ENCODE assay signal across 8 mouse cellular contexts in the genomic region with DNA sequence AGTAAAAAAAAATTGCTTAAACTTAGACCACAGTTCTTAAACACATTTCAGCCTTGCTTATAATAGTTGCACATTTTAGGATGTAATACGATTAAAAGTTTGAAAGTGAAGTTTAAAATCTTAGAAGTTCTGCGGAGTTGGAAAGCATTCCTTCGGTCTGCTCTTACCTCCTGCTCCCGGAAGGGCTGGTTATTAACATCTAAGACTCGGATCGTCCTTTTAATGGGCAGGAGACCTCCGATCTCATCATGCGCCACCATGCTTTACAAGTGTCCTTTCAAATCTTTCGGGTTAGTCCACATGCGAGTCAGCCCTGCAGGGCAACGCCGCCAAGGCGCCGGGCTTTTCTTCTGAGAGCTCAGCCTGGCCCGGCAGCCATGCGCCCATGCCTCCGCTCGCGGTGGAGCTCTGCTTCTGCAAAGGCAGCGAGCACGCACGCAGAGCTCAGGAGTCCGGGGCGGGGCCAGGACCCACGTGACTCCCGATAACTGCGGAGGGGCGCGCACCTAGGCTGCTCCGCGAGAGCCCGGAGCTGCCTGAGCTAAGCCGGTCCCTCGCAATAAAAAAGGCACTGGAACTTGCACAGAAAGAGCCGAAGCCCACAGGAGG. TPM values are rescaled to one million over a fixed set of nuclear protein-coding genes. Genes with fewer than 3 reads are reported as not detected.
DNase-seq lines count a peak whose midpoint lies in the region; ATAC-seq and TF ChIP-seq lines count a peak whose summit lies in the region.

No protein-coding gene starts in this region.

- peaks cover 5 to 6% of the 10 kb centered on the region in 2 experiments; a peak in 2 of 4 replicates for H3K4me1 ChIP-seq in ES-E14 (ENCODE audit: control insufficient read depth in 2 of 2, insufficient read depth in 2 of 2, low read length in 2 of 2, poor library complexity in 1 of 2)
- H3K4me1 ChIP-seq in forebrain, embryonic 15.5 days = peaks cover 4% of the 10 kb centered on the region
- H3K4me1 ChIP-seq in neural tube, embryonic 14.5 days (ENCODE audit: control insufficient read depth, insufficient read depth, low read length) = no peaks in the 10 kb centered on the region
- H3K4me1 ChIP-seq in testis, adult 2 months (ENCODE audit: control insufficient read depth, insufficient read depth, low read length) = peaks cover 9% of the 10 kb centered on the region

- peaks cover 3% of the 10 kb centered on the region for H3K36me3 ChIP-seq in ES-E14 (ENCODE audit: control insufficient read depth, insufficient read depth, low read length, poor library complexity, severe bottlenecking)
- no peaks in the 10 kb centered on the region for H3K36me3 ChIP-seq in forebrain, embryonic 15.5 days
- H3K36me3 ChIP-seq in neural tube, embryonic 14.5 days (ENCODE audit: control insufficient read depth, insufficient read depth, low read length) = no peaks in the 10 kb centered on the region
- no peaks in the 10 kb centered on the region for H3K36me3 ChIP-seq in testis, adult 2 months (ENCODE audit: control insufficient read depth, insufficient read depth, low read length)

- peak overlapping the region; percentile 85 for H3K9ac ChIP-seq in ES-E14 (ENCODE audit: insufficient read depth, low read depth, low read length, poor library complexity, severe bottlenecking)
- peak overlapping the region; percentile 68 for H3K9ac ChIP-seq in forebrain, embryonic 15.5 days (replicated peaks)
- peak overlapping the region; percentile 50; the same call in 1 of the 2 replicates for H3K9ac ChIP-seq in neural tube, embryonic 14.5 days (replicated peaks; ENCODE audit: low read depth, low read length)

- DNase-seq in ES-E14 (ENCODE audit: low read depth, low spot score) = peak; percentile 80
- DNase-seq in cerebellum, adult 11-12 months = peak; percentile 83
- DNase-seq in heart, postnatal 25 days (ENCODE audit: low spot score) = peak; percentile 81
- peak; percentile 82 to 90 for DNase-seq in layer of hippocampus, adult 18-20 months (ENCODE audit: low spot score in 2 of 2)
- peak; percentile 93 to 95 for DNase-seq in lung, adult 18-20 months

- intact Hi-C loops in heart, postnatal 25 days (cut with DNase I) = loop anchor here (5.0 to 10.0 kb wide), 2 partner anchors 166 to 488 kb away; no protein-coding TSS in a partner anchor

- peak; percentile 99 for ATAC-seq in forebrain, embryonic 15.5 days (replicated peaks)
- ATAC-seq in neural tube, embryonic 14.5 days (ENCODE audit: low read depth) = peak; percentile 99

- H3K4me2 ChIP-seq in forebrain, embryonic 15.5 days (replicated peaks) = peak overlapping the region; percentile 82
- peak overlapping the region; percentile 80 for H3K4me2 ChIP-seq in neural tube, embryonic 14.5 days (ENCODE audit: low read depth, low read length)

- H3K4me3 ChIP-seq in ES-E14 (ENCODE audit: insufficient read depth in 1 of 2, low read depth in 1 of 2, low read length in 2 of 2, poor library complexity in 1 of 2, severe bottlenecking in 1 of 2) = peak overlapping the region; percentile 78 to 79
- peak overlapping the region; percentile 60 for H3K4me3 ChIP-seq in forebrain, embryonic 15.5 days
- peak overlapping the region; percentile 41 for H3K4me3 ChIP-seq in neural tube, embryonic 14.5 days (ENCODE audit: low read depth, low read length)
- peak overlapping the region; percentile 93 for H3K4me3 ChIP-seq in testis, adult 2 months (ENCODE audit: control insufficient read depth, low read depth, low read length)

- TF ChIP-seq POLR2A in testis, adult 2 months (IDR thresholded peaks at IDR 0.05; ENCODE audit: control insufficient read depth, low read depth, low read length) = peak; percentile 90

- in situ Hi-C loops in ES-E14 (cut with MboI; ENCODE audit: low sequenced_read_pairs in 2 of 2, unreplicated experiment in 2 of 2) = loop anchor here in 1 of 2 experiments (25.0 kb wide), 1 partner anchor 231 kb away; no protein-coding TSS in a partner anchor

- TF ChIP-seq CTCF in testis, adult 2 months (IDR thresholded peaks at IDR 0.05; ENCODE audit: control insufficient read depth, insufficient read depth, insufficient replicate concordance, low read depth, low read length) = no peak

- no peaks in the 10 kb centered on the region for H3K9me3 ChIP-seq in ES-E14 (ENCODE audit: control insufficient read depth, insufficient read depth, low read depth, low read length)
- H3K9me3 ChIP-seq in forebrain, embryonic 15.5 days = no peaks in the 10 kb centered on the region
- no peaks in the 10 kb centered on the region for H3K9me3 ChIP-seq in neural tube, embryonic 14.5 days (ENCODE audit: control insufficient read depth, low read length)

- H3K27me3 ChIP-seq in forebrain, embryonic 15.5 days = no peaks in the 10 kb centered on the region
- H3K27me3 ChIP-seq in neural tube, embryonic 14.5 days (ENCODE audit: control insufficient read depth, insufficient read depth, low read length) = no peaks in the 10 kb centered on the region
- no peaks in the 10 kb centered on the region for H3K27me3 ChIP-seq in testis, adult 2 months (ENCODE audit: control insufficient read depth, insufficient read depth, low read length)

- no peak overlapping the region for H3K27ac ChIP-seq in ES-E14 (ENCODE audit: insufficient read depth, low read depth, low read length, poor library complexity, severe bottlenecking)
- H3K27ac ChIP-seq in forebrain, embryonic 15.5 days (replicated peaks) = no peak overlapping the region
- no peak overlapping the region for H3K27ac ChIP-seq in neural tube, embryonic 14.5 days (ENCODE audit: low read depth, low read length)
- peak overlapping the region; percentile 53 for H3K27ac ChIP-seq in testis, adult 2 months (ENCODE audit: control insufficient read depth, insufficient read depth, low read depth, low read length)

- WGBS in forebrain, embryonic 15.5 days = under 1% methylated on average over 35 of the region's 35 CpGs
- under 1% methylated on average over 35 of the region's 35 CpGs for WGBS in neural tube, embryonic 14.5 days

TF ChIP-seq in ES-E14, 5 proteins besides CTCF, POLR2A, EP300 and RAD21:
- TF ChIP-seq HCFC1 (IDR thresholded peaks at IDR 0.05; ENCODE audit: borderline replicate concordance, insufficient read depth, low read length) = no peak
- 0 out of 2 replicates have a peak, but pooled peaks have one; percentile 27 for TF ChIP-seq CHD2 (IDR thresholded peaks at IDR 0.05; ENCODE audit: low read depth, low read length)
TF ChIP-seq in ES-E14: peak in this region for 1.

RNA-seq across cellular contexts. Expression of gene Net1, which starts 24.8 kb away (rescaled TPM):
- 17.4 and 21.1 TPM in 2 replicates for total RNA-seq in ES-E14 (2012; rRNA removed)
- 14.1 and 17.1 TPM in 2 replicates for polyA plus RNA-seq in forebrain, embryonic 15.5 days (2015; fragmentation: Nextera tagmentation; extraction: Ambion mirVana)
- total RNA-seq in heart, postnatal 25 days (2021) = 10 to 100 TPM; 19.8 to 20.0 TPM
- 10 to 100 TPM; 32.8 to 41.4 TPM for total RNA-seq in layer of hippocampus, adult 18-20 months (2021)
- 7.3 and 13.2 TPM in 2 replicates for polyA plus RNA-seq in neural tube, embryonic 14.5 days (2014; fragmentation: Nextera tagmentation; extraction: Ambion mirVana)
- 9.1 and 11.1 TPM in 2 replicates for polyA plus RNA-seq in testis, adult 2 months (2012; rRNA removed)

RNA-seq across cellular contexts. Expression of gene Tubal3, which starts 24.8 kb away (rescaled TPM):
- not detected in 2 replicates for total RNA-seq in ES-E14 (2012; rRNA removed)
- polyA plus RNA-seq in forebrain, embryonic 15.5 days (2015; fragmentation: Nextera tagmentation; extraction: Ambion mirVana) = not detected in 2 replicates
- total RNA-seq in heart, postnatal 25 days (2021) = not detected
- total RNA-seq in layer of hippocampus, adult 18-20 months (2021) = not detected
- not detected in 2 replicates for polyA plus RNA-seq in neural tube, embryonic 14.5 days (2014; fragmentation: Nextera tagmentation; extraction: Ambion mirVana)
- 1.6 and 2.0 TPM in 2 replicates for polyA plus RNA-seq in testis, adult 2 months (2012; rRNA removed)

RNA-seq across cellular contexts. Expression of gene Calm5, which starts 39.3 kb away (rescaled TPM):
- total RNA-seq in ES-E14 (2012; rRNA removed) = not detected in 2 replicates
- not detected in 2 replicates for polyA plus RNA-seq in forebrain, embryonic 15.5 days (2015; fragmentation: Nextera tagmentation; extraction: Ambion mirVana)
- total RNA-seq in heart, postnatal 25 days (2021) = not detected
- total RNA-seq in layer of hippocampus, adult 18-20 months (2021) = not detected
- polyA plus RNA-seq in neural tube, embryonic 14.5 days (2014; fragmentation: Nextera tagmentation; extraction: Ambion mirVana) = not detected in 2 replicates
- not detected in 2 replicates for polyA plus RNA-seq in testis, adult 2 months (2012; rRNA removed)

RNA-seq across cellular contexts. Expression of gene Ucn3, which starts 51.9 kb away (rescaled TPM):
- not detected in 2 replicates for total RNA-seq in ES-E14 (2012; rRNA removed)
- 0.19 and 0.28 TPM in 2 replicates for polyA plus RNA-seq in forebrain, embryonic 15.5 days (2015; fragmentation: Nextera tagmentation; extraction: Ambion mirVana)
- not detected for total RNA-seq in heart, postnatal 25 days (2021)
- not detected for total RNA-seq in layer of hippocampus, adult 18-20 months (2021)
- not detected in 2 replicates for polyA plus RNA-seq in neural tube, embryonic 14.5 days (2014; fragmentation: Nextera tagmentation; extraction: Ambion mirVana)
- polyA plus RNA-seq in testis, adult 2 months (2012; rRNA removed) = not detected in 2 replicates

RNA-seq across cellular contexts. Expression of gene Calm4, which starts 55.7 kb away (rescaled TPM):
- total RNA-seq in ES-E14 (2012; rRNA removed) = not detected in 2 replicates
- not detected in 2 replicates for polyA plus RNA-seq in forebrain, embryonic 15.5 days (2015; fragmentation: Nextera tagmentation; extraction: Ambion mirVana)
- not detected for total RNA-seq in heart, postnatal 25 days (2021)
- total RNA-seq in layer of hippocampus, adult 18-20 months (2021) = not detected
- polyA plus RNA-seq in neural tube, embryonic 14.5 days (2014; fragmentation: Nextera tagmentation; extraction: Ambion mirVana) = not detected in 2 replicates
- polyA plus RNA-seq in testis, adult 2 months (2012; rRNA removed) = 0.35 and 0.38 TPM in 2 replicates

Comparison
In these comparisons a context has a peak if more than half of its experiments do, and no peak if none do; other contexts are left out.
1. H3K4me3 ChIP-seq: peak in every context shown above with its lines; median percentile 93 in testis, adult 2 months; 78 in ES-E14; 60 in forebrain, embryonic 15.5 days; 41 in neural tube, embryonic 14.5 days.